Mouse (Mus musculus) left cerebral cortex, adult 8-10 months (tissue): ENCODE data around the gene Mt3. TPM values are rescaled to one million over a fixed set of nuclear protein-coding genes. Genes with fewer than 3 reads are reported as not detected.

ENCODE experiments used
- DNase-seq, 2 experiments: peaks; one replicate each; pipeline ENCODE4 v3.0.0; 2022; ENCODE audit warnings: low spot score in 2 of 2
- total RNA-seq, 4 experiments: library from RNA; stranded (reverse); gene quantifications; 2 replicates each; pipeline ENCODE4 v1.2.4; 2022

Mt3 gene
- total RNA-seq, 4 experiments from 2014 or later: 785 to 962 (median 864) TPM

GRCm38 (mm10) chr8:94184357-94184843, 32.0 kb downstream of the Mt3 start:
- DNase-seq: no peak

GRCm38 (mm10) chr8:94185791-94186190, 33.4 kb downstream of the Mt3 start:
- DNase-seq: no peak

GRCm38 (mm10) chr8:94186542-94186941, 34.1 kb downstream of the Mt3 start:
- no peak for DNase-seq

- no peak for DNase-seq
Observed at GRCm38 (mm10) chr8:94187290-94188002, 35.0 kb downstream of the Mt3 start.

- DNase-seq: peak in 1 of 2 experiments; percentile 83
Observed at GRCm38 (mm10) chr8:94189275-94190031, 37.0 kb downstream of the Mt3 start.

GRCm38 (mm10) chr8:94191101-94191691, 38.8 kb downstream of the Mt3 start:
- no peak for DNase-seq

DNA sequence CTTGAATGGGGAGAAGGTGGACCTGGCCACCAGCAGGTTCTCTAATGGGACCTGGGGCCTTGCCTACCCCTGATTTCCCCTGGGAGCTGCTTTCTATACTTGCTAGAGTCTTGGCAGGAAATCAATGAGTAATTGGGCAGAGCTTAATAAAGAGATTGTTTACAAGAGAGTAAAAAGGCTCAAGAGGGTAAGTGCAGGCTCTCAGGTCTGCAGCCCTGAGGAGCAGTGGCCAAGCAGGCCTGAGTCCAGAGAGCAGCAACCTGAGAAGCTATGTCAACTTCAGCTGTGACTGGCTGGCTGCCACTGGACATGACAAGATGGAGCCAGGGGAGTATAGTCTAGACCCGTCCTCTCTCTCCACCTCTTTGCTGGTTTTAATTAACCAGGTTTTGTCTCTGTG, 40.5 kb downstream of the Mt3 start:
- no peak for DNase-seq

DNA sequence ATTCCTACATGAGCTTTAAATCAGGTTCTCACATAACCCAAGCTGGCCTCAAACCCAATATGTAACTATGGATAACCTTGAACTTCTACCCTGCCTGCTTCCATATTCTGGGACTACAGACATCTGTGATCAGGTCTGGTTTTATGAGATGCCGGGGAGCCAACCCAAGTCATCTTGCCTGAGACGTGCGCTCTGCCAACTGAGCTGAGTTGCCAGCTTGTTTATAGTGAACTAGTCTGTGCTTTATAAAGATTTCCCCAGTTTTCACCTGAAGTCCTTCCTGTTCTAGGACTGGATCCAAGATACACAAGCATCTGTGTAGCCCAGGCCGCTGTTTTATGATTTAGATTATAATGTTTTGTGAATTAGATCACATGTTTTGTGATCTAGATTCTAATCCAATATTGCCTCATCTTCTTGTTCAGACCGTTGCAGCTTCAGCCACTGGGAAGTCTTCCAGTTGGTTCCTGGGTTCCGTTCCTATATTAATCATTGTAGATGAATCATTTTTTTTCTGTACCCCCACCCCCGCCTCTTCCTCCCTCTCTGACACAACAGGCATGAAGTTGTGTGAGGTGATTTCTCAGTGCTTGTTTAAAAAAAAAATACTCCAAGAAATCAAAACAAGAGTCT, 42.3 kb downstream of the Mt3 start:
- no peak for DNase-seq

DNA sequence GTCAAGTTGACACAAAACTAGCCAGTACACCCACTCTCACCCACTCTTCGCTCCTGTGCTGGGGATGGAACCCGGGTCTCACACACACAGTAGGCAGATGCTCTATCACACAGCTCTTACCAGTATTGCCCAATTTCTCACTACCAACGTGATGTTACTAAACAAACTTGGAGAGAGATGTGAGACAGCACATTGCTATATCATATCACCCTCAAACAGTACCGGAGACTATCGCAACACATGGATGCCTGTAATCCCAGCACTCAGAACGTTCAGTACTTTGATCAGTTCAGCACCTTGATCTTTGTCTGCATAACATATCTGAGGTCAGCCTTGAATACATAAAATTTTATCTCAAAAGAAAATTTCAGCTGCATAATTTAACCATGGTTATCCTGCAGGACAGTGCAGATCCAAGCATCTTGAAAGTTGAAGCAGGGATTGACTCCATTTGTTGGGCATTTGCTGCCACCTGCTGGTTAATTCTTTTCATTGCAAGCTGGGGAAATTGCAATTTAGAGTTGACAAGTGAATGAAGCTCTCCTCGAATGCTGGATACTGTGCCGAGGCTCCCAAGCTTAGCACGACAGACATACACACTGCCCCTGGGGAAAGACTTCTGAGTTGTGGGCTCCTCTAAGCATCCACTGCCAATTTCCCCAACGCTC, 46.9 kb downstream of the Mt3 start:
- DNase-seq: peak in 1 of 2 experiments; percentile 58

Other genes with a start within 250 kb of the Mt3 start
- 100 to 1,000 TPM; 128 to 132 (median 131) TPM for gene Amfr, start 139.8 kb upstream of the Mt3 start, total RNA-seq
- 10 to 100 TPM; 42.5 to 50.6 (median 47.7) TPM for gene Nudt21, start 115.6 kb upstream of the Mt3 start, total RNA-seq
- gene Ogfod1, start 115.4 kb upstream of the Mt3 start, total RNA-seq: 100 to 1,000 TPM in 1 of 4 experiments, 10 to 100 TPM in 3; 97.3 to 111 (median 99.2) TPM
- gene Bbs2, start 53.7 kb upstream of the Mt3 start, total RNA-seq: 10 to 100 TPM; 33.2 to 41.9 (median 38.5) TPM
- not detected for gene Mt4, start 15.4 kb upstream of the Mt3 start, total RNA-seq
- 100 to 1,000 TPM; 287 to 602 (median 391) TPM for gene Mt2, start 20.1 kb downstream of the Mt3 start, total RNA-seq
- gene Mt1, start 26.5 kb downstream of the Mt3 start, total RNA-seq: 100 to 1,000 TPM; 307 to 666 (median 449) TPM
- gene Nup93, start 62.0 kb downstream of the Mt3 start, total RNA-seq: 10 to 100 TPM; 48.3 to 54.1 (median 49.8) TPM
- under 1 TPM; 0.20 to 0.57 (median 0.48) TPM for gene Slc12a3, start 176.6 kb downstream of the Mt3 start, total RNA-seq
- 10 to 100 TPM; 68.9 to 76.1 (median 73.2) TPM for gene Herpud1, start 233.8 kb downstream of the Mt3 start, total RNA-seq